Mouse (Mus musculus) heart, adult 2 months (tissue): Measurements from ENCODE around the gene Zdhhc15. TPM values are rescaled to one million over a fixed set of nuclear protein-coding genes. Genes with fewer than 3 reads are reported as not detected.

Source experiments
- DNase-seq, 2 experiments: peaks; one replicate each; pipeline ENCODE4 v3.0.0; 2021
- H3K27ac ChIP-seq: fragments of 200-600 bp; 2 replicates; pipeline ENCODE4 v1.8.1; 2022
- H3K27me3 ChIP-seq: fragments of 200-500 bp; 2 replicates; pipeline ENCODE4 v1.6.1; 2012; ENCODE audit warnings: mild to moderate bottlenecking, low read length, inconsistent platforms, mixed read lengths; ENCODE audit not compliant: control insufficient read depth, insufficient read depth
- H3K36me3 ChIP-seq: fragments of 200-500 bp; 2 replicates; pipeline ENCODE4 v1.6.1; 2012; ENCODE audit warnings: low read length, inconsistent platforms; ENCODE audit not compliant: control insufficient read depth, insufficient read depth
- H3K4me1 ChIP-seq: fragments of 200-500 bp; 2 replicates; pipeline ENCODE4 v1.6.1; 2011; ENCODE audit warnings: low read length; ENCODE audit not compliant: control insufficient read depth, insufficient read depth
- H3K4me3 ChIP-seq: fragments of 200-600 bp; 2 replicates; pipeline ENCODE4 v1.8.1; 2022
- H3K79me2 ChIP-seq: fragments of 200-500 bp; replicated peaks from 2 replicates; pipeline ENCODE4 v1.6.1; 2012; ENCODE audit warnings: mild to moderate bottlenecking, inconsistent platforms, low read length, moderate library complexity, mixed read lengths; ENCODE audit not compliant: control insufficient read depth, insufficient read depth
- H3K9ac ChIP-seq: fragments of 200-500 bp; 2 replicates; pipeline ENCODE4 v1.6.1; 2012; ENCODE audit warnings: low read depth, mild to moderate bottlenecking, control low read depth, inconsistent platforms, low read length, mixed read lengths
- CTCF ChIP-seq: fragments of 200-600 bp; IDR thresholded peaks from 2 replicates; pipeline ENCODE4 v1.8.1; 2022; ENCODE audit warnings: antibody characterized with exemption, mild to moderate bottlenecking, moderate library complexity
- EP300 ChIP-seq: fragments of 200-500 bp; IDR thresholded peaks from 2 replicates; pipeline ENCODE4 v1.6.1; 2011; ENCODE audit warnings: low read depth, low read length, control low read depth; ENCODE audit not compliant: insufficient read depth
- POLR2A ChIP-seq: fragments of 200-500 bp; IDR thresholded peaks from 2 replicates; pipeline ENCODE4 v1.6.1; 2011; ENCODE audit warnings: mild to moderate bottlenecking, low read depth, low read length, control low read depth; ENCODE audit not compliant: insufficient read depth
- WGBS: fragments of 180-500 bp; shearing (Covaris S2); methylation state at CpG from one replicate; pipeline ENCODE4 v1.1.7; 2018; 5-methylcytosine and 5-hydroxymethylcytosine counted together
- intact Hi-C: fragments of 180-260 bp; cut with DNase I; formaldehyde crosslinking; loops from one replicate; pipeline ENCODE4 v1.15.1; 2025
- polyA plus RNA-seq: library from polyadenylated mRNA; depleted of rRNA; stranded (reverse); fragments of >200 nt; gene quantifications from 2 replicates; pipeline ENCODE4 v1.2.3, GENCODE M21; 2012; rRNA removed
- total RNA-seq, 2 experiments: library from RNA; stranded (reverse); gene quantifications; 2 replicates each; pipeline ENCODE4 v1.2.3; 2021

Zdhhc15 gene
- total and polyA plus RNA-seq, 3 experiments, result 0.27 to 0.43 (median 0.34) TPM

DNA sequence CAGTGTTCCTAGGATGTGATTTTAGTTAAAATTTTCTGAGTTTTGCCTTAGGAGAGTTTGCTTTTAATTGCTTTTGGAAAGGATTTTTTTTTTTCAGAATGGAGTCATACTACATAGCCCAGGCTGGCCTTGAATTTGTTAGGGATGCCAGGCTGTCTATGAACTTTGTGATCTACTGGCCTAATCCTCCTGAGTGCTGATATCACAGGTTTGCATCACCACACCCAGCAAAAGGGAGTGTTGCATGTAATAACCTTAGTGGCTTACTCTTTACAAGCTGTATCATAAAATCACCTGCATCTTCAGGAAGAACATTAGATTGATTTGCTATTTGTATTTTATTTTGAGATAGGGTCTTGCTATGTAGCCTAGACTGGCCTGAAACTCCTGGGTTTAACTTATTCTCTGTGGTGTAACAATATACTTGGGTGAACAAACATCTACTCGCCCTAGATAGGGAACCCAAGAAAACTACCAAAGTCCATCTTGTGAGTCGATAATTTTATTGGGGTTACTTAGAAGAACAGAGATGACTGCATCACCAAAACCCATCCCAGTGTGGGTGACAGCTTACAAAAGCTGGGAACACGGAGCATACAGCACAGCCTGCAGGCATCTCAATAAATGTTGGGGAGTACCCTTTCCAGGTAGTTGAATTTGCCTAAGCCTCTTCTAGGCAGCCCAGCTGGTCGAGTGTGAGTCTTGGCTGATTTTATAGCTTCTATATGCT is 181.1 kb downstream of the Zdhhc15 start:
- Histone ChIP-seq H3K4me3 (no peak overlapping the region), H3K79me2 (no peaks in the 10 kb centered on the region), H3K4me1 (no peaks in the 10 kb centered on the region), H3K36me3 (no peaks in the 10 kb centered on the region), H3K27ac (no peak overlapping the region), H3K27me3 (no peaks in the 10 kb centered on the region), H3K9ac (no peak overlapping the region)
- DNase-seq, result no peak
- TF ChIP-seq POLR2A (no peak), EP300 (no peak)
- intact Hi-C loops, result loop anchor here (10.0 kb wide), 1 partner anchor 195 kb away; no protein-coding TSS in a partner anchor
- WGBS, result 70% methylated on average over 4 of the region's 4 CpGs

- Histone ChIP-seq H3K36me3 (no peaks in the 10 kb centered on the region), H3K27me3 (no peaks in the 10 kb centered on the region), H3K79me2 (no peaks in the 10 kb centered on the region), H3K27ac (no peak overlapping the region), H3K4me1 (no peaks in the 10 kb centered on the region), H3K4me3 (no peak overlapping the region), H3K9ac (no peak overlapping the region)
- no peak for DNase-seq
- intact Hi-C loops, result loop anchor here (10.0 kb wide), 1 partner anchor 194 kb away; no protein-coding TSS in a partner anchor
- TF ChIP-seq EP300 (no peak), POLR2A (no peak), CTCF (no peak)
- WGBS, result 84% methylated on average over 4 of the region's 4 CpGs
These were observed 181.9 kb downstream of the Zdhhc15 start for GRCm38 (mm10) chrX:104488870-104489467.

- H3K27me3 ChIP-seq, result no peaks in the 10 kb centered on the region
- H3K27ac ChIP-seq, result no peak overlapping the region
- WGBS, result 53% methylated on average over 3 of the region's 3 CpGs
- TF ChIP-seq CTCF (no peak), EP300 (no peak), POLR2A (no peak)
- H3K36me3 ChIP-seq, result no peaks in the 10 kb centered on the region
- no peak overlapping the region for H3K4me3 ChIP-seq
- H3K79me2 ChIP-seq, result no peaks in the 10 kb centered on the region
- no peak for DNase-seq
- H3K4me1 ChIP-seq, result no peaks in the 10 kb centered on the region; the same call in 1 of the 2 replicates
- intact Hi-C loops, result loop anchor here (10.0 kb wide), 1 partner anchor 193 kb away; no protein-coding TSS in a partner anchor
- H3K9ac ChIP-seq, result no peak overlapping the region
These were observed 182.8 kb downstream of the Zdhhc15 start for GRCm38 (mm10) chrX:104488036-104488435.

Other genes with a start within 250 kb of the Zdhhc15 start
- 1 to 10 TPM; 8.1 to 8.7 TPM for gene Uprt, start 188.2 kb downstream of the Zdhhc15 start, total RNA-seq
- gene Uprt, start 188.2 kb downstream of the Zdhhc15 start, polyA plus RNA-seq, result 2.3 and 4.2 TPM in 2 replicates
- not detected for gene Magee2, start 186.2 kb upstream of the Zdhhc15 start, total RNA-seq
- not detected in 2 replicates for gene Magee2, start 186.2 kb upstream of the Zdhhc15 start, polyA plus RNA-seq